Mouse (Mus musculus) heart, embryonic 14.5 days (tissue): ENCODE data around the gene Dcaf11. TPM values are rescaled to one million over a fixed set of nuclear protein-coding genes. Genes with fewer than 3 reads are reported as not detected.

Experiments
- ATAC-seq: fragments of 200-750 bp; cut with Nextera tagmentation; 2 replicates; pipeline ENCODE4 v1.8.0; 2017; ENCODE audit warnings: low read depth, moderate TSS enrichment; ENCODE audit not compliant: insufficient number of reproducible peaks, insufficient read depth, low FRiP score
- H3K27ac ChIP-seq, 2 experiments: fragments of 200-500 bp in 1 of 2; fragments of 300-500 bp in 1 of 2; sonication (generic) in 1 of 2; replicated peaks in 1 of 2; 2 replicates each; pipeline ENCODE4 v1.5.1; 2012 to 2014; ENCODE audit warnings: low read depth in 2 of 2, low read length in 2 of 2, control low read depth in 1 of 2, mild to moderate bottlenecking in 1 of 2, mixed read lengths in 1 of 2; ENCODE audit not compliant: control insufficient read depth in 1 of 2, insufficient read depth in 1 of 2
- H3K27me3 ChIP-seq: fragments of 300-500 bp; sonication (generic); 2 replicates; pipeline ENCODE4 v1.6.1; 2014; ENCODE audit warnings: mild to moderate bottlenecking, low read length, control low read depth; ENCODE audit not compliant: control insufficient read depth, insufficient read depth
- H3K36me3 ChIP-seq: fragments of 300-500 bp; sonication (generic); 2 replicates; pipeline ENCODE4 v1.6.1; 2014; ENCODE audit warnings: mild to moderate bottlenecking, control low read depth, low read length, mixed read lengths; ENCODE audit not compliant: control insufficient read depth, insufficient read depth
- H3K4me1 ChIP-seq, 2 experiments: fragments of 200-500 bp in 1 of 2; fragments of 300-500 bp in 1 of 2; sonication (generic) in 1 of 2; 2 replicates each; pipeline ENCODE4 v1.6.1; 2012 to 2014; ENCODE audit warnings: low read length in 2 of 2, control low read depth in 1 of 2, mixed read lengths in 1 of 2; ENCODE audit not compliant: control insufficient read depth in 2 of 2, insufficient read depth in 2 of 2
- H3K4me2 ChIP-seq: fragments of 300-500 bp; sonication (generic); 2 replicates; pipeline ENCODE4 v1.6.1; 2014; ENCODE audit warnings: mild to moderate bottlenecking, low read length
- H3K4me3 ChIP-seq, 2 experiments: fragments of 200-500 bp in 1 of 2; fragments of 300-500 bp in 1 of 2; sonication (generic) in 1 of 2; 2 replicates each; pipeline ENCODE4 v1.5.1; 2012 to 2014; ENCODE audit warnings: low read length in 2 of 2, mild to moderate bottlenecking in 2 of 2, control low read depth in 1 of 2, low read depth in 1 of 2, moderate library complexity in 1 of 2; ENCODE audit not compliant: control insufficient read depth in 1 of 2, insufficient read depth in 1 of 2
- H3K9ac ChIP-seq: fragments of 300-500 bp; sonication (generic); 2 replicates; pipeline ENCODE4 v1.6.1; 2014; ENCODE audit warnings: mild to moderate bottlenecking, low read length
- H3K9me3 ChIP-seq: fragments of 300-500 bp; sonication (generic); 2 replicates; pipeline ENCODE4 v1.6.1; 2016; ENCODE audit warnings: low read length, control low read depth; ENCODE audit not compliant: control insufficient read depth
- whole genome bisulfite sequencing: fragments of 180-500 bp; shearing (Covaris S2); extraction: QIAGEN DNeasy Blood & Tissue Kit; methylation state at CpG from one replicate; pipeline ENCODE4 v1.1.7; 2014; 5-methylcytosine and 5-hydroxymethylcytosine counted together
- polyA plus RNA-seq: library from polyadenylated mRNA; unstranded; fragments of >200 nt; fragmentation: Nextera tagmentation; extraction: Ambion mirVana; gene quantifications from 2 replicates; pipeline ENCODE4 v1.2.1, GENCODE M21; 2014

Gene Dcaf11
- polyA plus RNA-seq, 1 experiment from 2014 or later, result 74.1 TPM

DNA sequence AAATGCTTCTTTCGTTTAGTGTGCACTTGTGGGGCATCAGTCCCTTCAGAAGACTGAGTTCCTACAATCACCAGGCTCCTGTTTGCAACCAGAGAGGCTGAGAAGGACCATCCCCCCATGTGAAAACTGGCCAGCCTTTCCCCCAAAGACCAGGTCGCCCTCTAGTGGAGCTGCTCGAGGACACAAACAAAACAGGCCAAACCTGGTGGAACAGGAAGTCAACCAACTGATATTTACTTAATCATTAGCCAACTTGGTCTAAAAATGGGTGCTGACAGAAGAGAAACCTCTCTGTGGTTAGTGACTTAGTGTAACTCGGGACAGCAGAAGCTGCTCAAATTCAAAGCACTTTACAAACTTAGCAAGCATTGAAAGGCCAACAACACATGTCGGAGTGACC lies 2.8 kb upstream of the Dcaf11 start:
- no peaks in the 10 kb centered on the region for H3K9me3 ChIP-seq
- no peaks in the 10 kb centered on the region for H3K27me3 ChIP-seq
- no peak for ATAC-seq
- WGBS, result 25% methylated on average over 5 of the region's 5 CpGs
- peaks cover 7 to 10% of the 10 kb centered on the region in 2 experiments for H3K4me1 ChIP-seq
- H3K36me3 ChIP-seq, result no peaks in the 10 kb centered on the region
- H3K4me2 ChIP-seq, result no peak overlapping the region
- no peak overlapping the region for H3K27ac ChIP-seq
- no peak overlapping the region for H3K9ac ChIP-seq
- no peak overlapping the region for H3K4me3 ChIP-seq

GRCm38 (mm10) chr14:55557587-55557986 lies 2.2 kb upstream of the Dcaf11 start:
- Histone ChIP-seq H3K27ac (no peak overlapping the region), H3K4me3 (no peak overlapping the region), H3K9me3 (no peaks in the 10 kb centered on the region), H3K4me1 (peaks cover 7 to 13% of the 10 kb centered on the region in 2 experiments), H3K9ac (no peak overlapping the region), H3K36me3 (0 out of 2 replicates have a peak, but pooled peaks cover 3% of the 10 kb centered on the region), H3K27me3 (no peaks in the 10 kb centered on the region), H3K4me2 (no peak overlapping the region)
- no peak for ATAC-seq
- WGBS, result 87% methylated on average over 3 of the region's 3 CpGs

DNA sequence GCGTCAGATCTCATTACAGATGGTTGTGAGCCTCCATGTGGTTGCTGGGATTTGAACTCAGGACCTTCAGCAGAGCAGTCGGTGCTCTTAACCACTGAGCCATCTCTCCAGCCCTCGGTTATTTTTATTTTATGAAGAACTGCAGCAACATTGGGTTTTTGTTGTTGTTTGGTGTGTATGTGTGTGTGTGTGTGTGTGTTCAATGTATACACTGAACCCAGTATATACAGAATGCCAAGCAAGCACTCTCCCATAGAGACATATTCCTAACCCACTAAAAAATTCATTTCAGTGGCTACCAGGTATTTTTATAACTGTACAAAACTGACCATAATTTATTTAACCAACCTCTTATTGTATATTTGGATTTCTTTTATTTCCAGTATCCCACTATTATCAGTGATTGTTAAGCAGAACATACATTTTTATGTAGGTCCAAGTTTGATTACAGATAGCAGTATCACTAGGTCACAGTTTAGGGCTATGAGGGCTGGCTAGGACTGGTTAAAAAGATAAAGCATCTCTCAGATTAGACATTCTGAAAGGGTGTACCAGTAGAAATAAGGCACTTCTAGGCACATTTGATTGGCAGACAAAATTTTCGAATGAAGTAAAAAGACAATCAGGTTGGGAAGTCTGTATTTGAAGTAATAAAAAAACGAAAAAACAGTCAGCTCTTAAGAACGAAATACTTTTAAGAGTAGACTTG lies 912 bp upstream of the Dcaf11 start:
- peak overlapping the region; percentile 92 for H3K9ac ChIP-seq
- peaks cover 7 to 13% of the 10 kb centered on the region in 2 experiments for H3K4me1 ChIP-seq
- H3K27me3 ChIP-seq, result no peaks in the 10 kb centered on the region
- H3K36me3 ChIP-seq, result peaks cover 13% of the 10 kb centered on the region
- ATAC-seq, result no peak
- peak overlapping the region; percentile 65 for H3K4me2 ChIP-seq
- peak overlapping the region in 1 of 2 experiments; percentile 75; a peak in 2 of 4 replicates for H3K4me3 ChIP-seq
- 56% methylated on average over 6 of the region's 6 CpGs for WGBS
- no peaks in the 10 kb centered on the region for H3K9me3 ChIP-seq
- H3K27ac ChIP-seq, result peak overlapping the region in 1 of 2 experiments; percentile 100; a peak in 1 of 4 replicates

DNA sequence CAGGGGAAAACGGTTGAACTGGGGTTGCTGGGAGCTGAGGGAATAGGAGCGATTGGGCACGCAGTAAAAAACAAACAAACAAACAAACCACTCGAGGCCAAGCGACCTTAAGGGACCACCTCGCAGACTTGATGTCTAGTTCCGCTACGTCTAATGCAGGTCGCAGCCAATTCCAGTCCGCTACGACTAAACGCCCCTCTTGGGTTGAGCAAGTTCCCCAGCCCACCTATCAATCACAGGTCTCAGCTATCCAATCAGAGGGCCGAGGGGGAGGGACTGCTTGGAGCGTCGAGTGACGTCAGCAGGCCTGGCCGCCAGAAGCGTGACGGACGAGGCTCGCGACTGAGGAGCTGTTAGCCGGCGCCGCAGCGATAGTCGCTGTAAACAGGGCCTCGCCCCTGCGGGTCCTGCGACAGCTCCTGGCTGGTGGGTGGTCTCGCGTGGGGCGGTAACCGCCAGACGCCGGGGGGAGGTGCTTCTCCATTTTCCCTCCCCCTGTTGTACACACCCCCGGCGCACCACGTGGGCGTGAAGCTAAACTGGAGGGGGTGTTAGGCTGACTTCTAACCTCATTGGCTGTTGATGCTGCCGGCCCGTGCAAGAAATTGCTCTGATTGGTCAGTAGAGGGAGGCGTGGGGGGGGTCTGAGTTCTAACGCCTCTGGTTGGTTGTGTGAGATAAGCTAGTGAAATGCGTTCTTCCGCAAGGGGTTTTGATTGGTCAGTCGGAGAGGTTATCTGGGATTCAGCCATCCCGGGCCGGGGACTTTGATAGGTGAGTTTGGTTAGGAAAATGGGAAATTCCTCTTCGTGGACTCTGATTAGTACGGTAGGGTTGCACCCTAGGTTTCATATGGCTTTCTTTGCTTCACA lies 632 bp downstream of the Dcaf11 start, which contains the start of gene A730061H03Rik:
Gene A730061H03Rik, minus strand, starts transcription at position 205 of the 872 bp plus-strand sequence.
- peaks cover 7 to 13% of the 10 kb centered on the region in 2 experiments for H3K4me1 ChIP-seq

GRCm38 (mm10) chr14:55561860-55562259 lies 2.1 kb downstream of the Dcaf11 start:
- no peaks in the 10 kb centered on the region for H3K9me3 ChIP-seq
- 85% methylated on average over 10 of the region's 10 CpGs for WGBS
- no peak overlapping the region for H3K27ac ChIP-seq
- H3K36me3 ChIP-seq, result peaks cover 43% of the 10 kb centered on the region
- no peak overlapping the region for H3K4me2 ChIP-seq
- no peak overlapping the region for H3K9ac ChIP-seq
- no peaks in the 10 kb centered on the region for H3K27me3 ChIP-seq
- H3K4me1 ChIP-seq, result peaks cover 7 to 13% of the 10 kb centered on the region in 2 experiments
- no peak overlapping the region for H3K4me3 ChIP-seq
- no peak for ATAC-seq

More for the DNA sequence above, 632 bp downstream of the Dcaf11 start, which contains the start of gene A730061H03Rik:
- Histone ChIP-seq H3K9me3 (no peaks in the 10 kb centered on the region), H3K4me2 (peak within 1 kb of the TSS; percentile 65), H3K27ac (peak within 1 kb of the TSS; percentile 96 to 100), H3K27me3 (no peaks in the 10 kb centered on the region), H3K9ac (peak within 1 kb of the TSS; percentile 92), H3K36me3 (peaks cover 28% of the 10 kb centered on the region), H3K4me3 (peak within 1 kb of the TSS; percentile 60 to 75)
- ATAC-seq, result peak; percentile 95
- under 1% methylated on average over 51 of the region's 51 CpGs for WGBS

- no peaks in the 10 kb centered on the region for H3K27me3 ChIP-seq
- H3K4me1 ChIP-seq, result peaks cover 7 to 13% of the 10 kb centered on the region in 2 experiments
- H3K36me3 ChIP-seq, result peaks cover 57% of the 10 kb centered on the region
- 90% methylated on average over 11 of the region's 11 CpGs for WGBS
- no peak overlapping the region for H3K9ac ChIP-seq
- H3K4me2 ChIP-seq, result no peak overlapping the region
- no peak for ATAC-seq
- H3K4me3 ChIP-seq, result no peak overlapping the region
- no peak overlapping the region for H3K27ac ChIP-seq
- H3K9me3 ChIP-seq, result no peaks in the 10 kb centered on the region
Measured at GRCm38 (mm10) chr14:55563249-55563648, 3.4 kb downstream of the Dcaf11 start.

DNA sequence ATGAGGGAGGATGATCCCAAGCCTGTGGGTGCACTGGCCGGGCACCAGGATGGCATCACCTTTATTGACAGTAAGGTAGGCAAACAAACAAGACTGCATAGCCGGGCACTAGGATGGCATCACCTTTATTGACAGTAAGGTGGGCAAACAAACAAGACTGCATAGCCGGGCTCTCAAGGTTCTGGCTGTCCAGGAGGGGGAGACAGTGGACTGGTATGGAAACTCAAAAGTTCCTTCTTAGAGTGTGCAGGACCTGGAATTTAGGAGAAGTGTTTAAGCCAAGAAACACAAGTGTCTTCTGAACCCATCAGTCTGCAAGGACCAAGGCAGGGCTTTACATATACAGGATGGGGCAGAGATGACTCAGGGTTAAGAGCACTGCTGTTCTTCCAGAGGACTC lies 5.9 kb downstream of the Dcaf11 start:
- Histone ChIP-seq H3K9ac (no peak overlapping the region), H3K27ac (no peak overlapping the region), H3K4me1 (peaks cover 7 to 13% of the 10 kb centered on the region in 2 experiments), H3K36me3 (peaks cover 75% of the 10 kb centered on the region), H3K27me3 (no peaks in the 10 kb centered on the region), H3K9me3 (no peaks in the 10 kb centered on the region), H3K4me2 (no peak overlapping the region), H3K4me3 (no peak overlapping the region)
- no peak for ATAC-seq
- 88% methylated on average over 3 of the region's 3 CpGs for WGBS
